Mouse (Mus musculus): Measurements from ENCODE around the gene Mpzl1. TPM values are rescaled to one million over a fixed set of nuclear protein-coding genes. Genes with fewer than 3 reads are reported as not detected.

The Mpzl1 gene
- polyA plus RNA-seq, 1 experiment from 2014 or later, result 159 TPM

DNA sequence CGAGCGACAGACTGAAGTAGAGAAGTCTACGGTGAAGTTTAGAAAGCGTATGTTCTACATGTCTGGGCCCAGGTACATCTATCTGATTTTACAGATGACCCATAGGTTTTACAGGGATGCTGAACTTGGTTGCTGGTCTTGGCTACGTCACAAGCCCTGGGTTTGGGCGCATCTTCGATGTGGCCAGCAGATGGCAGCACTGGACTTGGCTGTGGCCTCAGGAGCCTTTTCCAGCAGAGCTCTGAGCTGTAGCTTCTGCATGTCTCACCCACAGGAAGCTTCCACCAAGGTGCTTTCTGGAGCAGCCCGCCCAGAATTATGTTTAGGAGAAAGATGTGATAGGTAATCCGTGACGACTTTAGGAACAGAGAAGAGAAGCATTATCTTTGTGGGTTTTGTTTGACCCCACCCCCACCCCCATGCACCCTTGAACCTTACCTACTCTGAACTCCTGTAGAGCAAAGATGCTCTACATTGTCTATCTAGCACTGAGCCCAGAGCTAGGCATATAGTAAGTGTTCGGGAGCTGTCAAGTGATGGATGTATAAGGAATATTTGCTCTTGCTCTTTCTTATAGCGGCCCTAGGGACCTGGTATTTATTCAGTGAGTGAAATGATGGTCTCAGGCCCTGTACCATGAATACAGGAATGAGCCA lies 50.7 kb downstream of the Mpzl1 start:
- Histone ChIP-seq H3K9me3 (replicated peaks; ENCODE audit: control insufficient read depth, low read length) (no peaks in the 10 kb centered on the region), H3K27ac (ENCODE audit: low read depth, low read length) (no peak overlapping the region), H3K36me3 (ENCODE audit: control insufficient read depth, insufficient read depth, low read length) (no peaks in the 10 kb centered on the region), H3K4me2 (ENCODE audit: low read length) (no peak overlapping the region), H3K4me1 (ENCODE audit: control insufficient read depth, insufficient read depth, low read length) (no peaks in the 10 kb centered on the region), H3K4me3 (ENCODE audit: low read depth, low read length) (no peak overlapping the region), H3K9ac (ENCODE audit: low read length) (no peak overlapping the region), H3K27me3 (replicated peaks; ENCODE audit: control insufficient read depth, insufficient read depth, low read length) (no peaks in the 10 kb centered on the region)
- 32% methylated on average over 12 of the region's 12 CpGs for WGBS
- ATAC-seq, result peak; percentile 81
- peak; percentile 91 for DNase-seq (ENCODE audit: low spot score)

DNA sequence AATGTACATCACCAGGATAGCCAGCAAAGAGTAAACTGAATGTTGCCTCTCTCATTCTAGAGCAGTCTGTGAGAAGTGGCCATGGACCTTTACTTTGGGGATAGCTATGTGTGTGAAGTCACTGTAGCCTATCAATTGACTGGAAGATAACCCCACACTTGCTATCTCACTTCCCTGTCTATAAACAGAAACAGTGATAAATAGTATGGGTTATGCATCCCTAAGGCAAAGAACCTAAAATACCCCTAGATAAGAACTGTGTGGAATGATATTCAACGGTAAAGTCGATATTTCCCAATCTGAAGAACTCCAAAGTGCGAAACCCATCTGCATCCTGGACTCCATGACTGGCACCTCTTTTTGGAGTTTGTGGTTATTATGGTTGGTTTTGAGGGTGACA lies 53.1 kb downstream of the Mpzl1 start:
- no peak overlapping the region for H3K27ac ChIP-seq (ENCODE audit: low read depth, low read length)
- no peak overlapping the region for H3K9ac ChIP-seq (ENCODE audit: low read length)
- no peaks in the 10 kb centered on the region for H3K9me3 ChIP-seq (replicated peaks; ENCODE audit: control insufficient read depth, low read length)
- no peaks in the 10 kb centered on the region for H3K27me3 ChIP-seq (replicated peaks; ENCODE audit: control insufficient read depth, insufficient read depth, low read length)
- no peaks in the 10 kb centered on the region for H3K36me3 ChIP-seq (ENCODE audit: control insufficient read depth, insufficient read depth, low read length)
- no peak overlapping the region for H3K4me2 ChIP-seq (ENCODE audit: low read length)
- H3K4me1 ChIP-seq (ENCODE audit: control insufficient read depth, insufficient read depth, low read length), result no peaks in the 10 kb centered on the region
- H3K4me3 ChIP-seq (ENCODE audit: low read depth, low read length), result no peak overlapping the region
- DNase-seq (ENCODE audit: low spot score), result no peak
- no peak for ATAC-seq
- WGBS, result 96% methylated on average over 3 of the region's 3 CpGs

DNA sequence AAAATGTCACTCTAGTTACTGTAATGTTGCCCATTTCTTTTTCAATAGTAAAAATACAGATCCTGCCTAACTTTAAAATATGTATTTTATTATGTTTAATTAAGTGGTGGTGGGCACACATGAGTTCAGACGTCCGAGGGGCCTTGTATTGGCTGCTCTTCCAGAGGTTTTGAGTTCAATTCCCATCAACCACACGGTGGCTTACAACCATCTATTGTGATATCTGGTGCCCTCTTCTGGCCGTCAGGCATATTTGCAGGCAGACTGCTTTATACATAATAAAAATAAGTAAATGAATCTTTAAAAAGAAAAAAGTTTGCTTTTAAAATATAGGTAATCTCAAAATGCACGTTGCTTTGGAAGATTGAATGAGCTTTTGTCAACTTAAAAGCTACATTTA lies 55.0 kb downstream of the Mpzl1 start:
- DNase-seq (ENCODE audit: low spot score) (peak; percentile 29), ATAC-seq (no peak)
- no peak overlapping the region for H3K27ac ChIP-seq (ENCODE audit: low read depth, low read length)
- WGBS, result 53% methylated on average over 5 of the region's 5 CpGs
- no peaks in the 10 kb centered on the region for H3K36me3 ChIP-seq (ENCODE audit: control insufficient read depth, insufficient read depth, low read length)
- no peak overlapping the region for H3K4me3 ChIP-seq (ENCODE audit: low read depth, low read length)
- H3K4me2 ChIP-seq (ENCODE audit: low read length), result no peak overlapping the region
- H3K4me1 ChIP-seq (ENCODE audit: control insufficient read depth, insufficient read depth, low read length), result no peaks in the 10 kb centered on the region
- H3K9me3 ChIP-seq (replicated peaks; ENCODE audit: control insufficient read depth, low read length), result no peaks in the 10 kb centered on the region
- no peaks in the 10 kb centered on the region for H3K27me3 ChIP-seq (replicated peaks; ENCODE audit: control insufficient read depth, insufficient read depth, low read length)
- H3K9ac ChIP-seq (ENCODE audit: low read length), result no peak overlapping the region

DNA sequence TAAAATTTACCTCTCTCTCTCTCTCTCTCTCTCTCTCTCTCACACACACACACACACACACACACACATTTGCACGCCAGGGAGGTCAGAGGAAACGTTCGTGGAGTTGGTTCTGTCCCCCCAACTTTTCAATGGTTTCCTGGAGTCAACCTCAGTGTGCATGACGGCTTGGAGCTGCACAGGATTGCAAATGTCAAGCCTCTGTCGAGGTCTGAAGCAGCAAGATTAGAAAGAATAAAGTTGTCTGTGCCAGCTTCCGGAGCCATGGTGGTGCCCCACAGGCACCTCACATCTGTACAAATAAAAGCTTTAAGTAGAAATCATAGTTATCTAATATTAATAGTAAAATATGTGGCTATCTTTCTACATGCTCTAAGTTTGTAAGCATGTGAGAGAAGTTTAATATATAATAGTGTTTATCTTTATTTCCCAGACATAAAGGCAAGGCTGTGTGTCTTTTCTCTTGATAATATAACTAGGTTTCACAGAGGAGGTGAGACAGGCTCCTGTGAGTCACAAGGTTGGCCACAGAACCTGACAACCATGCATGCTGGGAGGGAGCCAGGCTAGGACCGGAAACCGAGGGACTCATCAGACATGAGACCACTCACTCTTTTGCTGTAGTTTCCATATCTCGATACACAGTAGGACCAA lies 57.8 kb downstream of the Mpzl1 start:
- ATAC-seq, result no peak

DNA sequence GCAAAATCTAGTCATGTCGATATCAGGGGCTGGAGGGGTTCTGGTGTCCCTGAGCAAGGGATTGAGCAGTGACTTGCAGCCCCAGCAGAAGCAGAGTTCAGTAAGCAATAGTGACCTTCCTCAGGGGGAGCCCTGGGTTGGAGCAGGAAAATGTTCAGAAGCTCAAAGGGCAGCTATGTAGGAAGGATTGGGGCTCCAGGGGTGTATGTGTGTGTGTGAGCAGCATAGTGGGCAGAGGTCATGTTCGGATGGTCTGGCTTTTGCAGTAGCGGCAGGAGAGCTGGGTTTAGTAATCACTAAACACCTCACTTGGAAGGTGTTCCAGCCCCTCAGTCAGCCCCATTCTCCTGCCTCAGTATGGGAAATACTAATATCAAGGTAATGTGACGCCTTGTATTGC lies 58.3 kb downstream of the Mpzl1 start:
- no peak overlapping the region for H3K9ac ChIP-seq (ENCODE audit: low read length)
- H3K4me2 ChIP-seq (ENCODE audit: low read length), result no peak overlapping the region
- 77% methylated on average over 4 of the region's 4 CpGs for WGBS
- no peak overlapping the region for H3K27ac ChIP-seq (ENCODE audit: low read depth, low read length)
- no peak for ATAC-seq
- no peaks in the 10 kb centered on the region for H3K36me3 ChIP-seq (ENCODE audit: control insufficient read depth, insufficient read depth, low read length)
- no peak for DNase-seq (ENCODE audit: low spot score)
- H3K4me3 ChIP-seq (ENCODE audit: low read depth, low read length), result no peak overlapping the region
- no peaks in the 10 kb centered on the region for H3K27me3 ChIP-seq (replicated peaks; ENCODE audit: control insufficient read depth, insufficient read depth, low read length)
- no peaks in the 10 kb centered on the region for H3K4me1 ChIP-seq (ENCODE audit: control insufficient read depth, insufficient read depth, low read length)
- H3K9me3 ChIP-seq (replicated peaks; ENCODE audit: control insufficient read depth, low read length), result no peaks in the 10 kb centered on the region

More for the DNA sequence above, 57.8 kb downstream of the Mpzl1 start:
- no peak overlapping the region for H3K27ac ChIP-seq (ENCODE audit: low read depth, low read length)
- H3K9me3 ChIP-seq (replicated peaks; ENCODE audit: control insufficient read depth, low read length), result no peaks in the 10 kb centered on the region
- no peaks in the 10 kb centered on the region for H3K27me3 ChIP-seq (replicated peaks; ENCODE audit: control insufficient read depth, insufficient read depth, low read length)
- WGBS, result 87% methylated on average over 9 of the region's 9 CpGs
- H3K4me2 ChIP-seq (ENCODE audit: low read length), result no peak overlapping the region
- no peaks in the 10 kb centered on the region for H3K4me1 ChIP-seq (ENCODE audit: control insufficient read depth, insufficient read depth, low read length)
- DNase-seq (ENCODE audit: low spot score), result no peak
- no peak overlapping the region for H3K9ac ChIP-seq (ENCODE audit: low read length)
- no peaks in the 10 kb centered on the region for H3K36me3 ChIP-seq (ENCODE audit: control insufficient read depth, insufficient read depth, low read length)
- H3K4me3 ChIP-seq (ENCODE audit: low read depth, low read length), result no peak overlapping the region

DNA sequence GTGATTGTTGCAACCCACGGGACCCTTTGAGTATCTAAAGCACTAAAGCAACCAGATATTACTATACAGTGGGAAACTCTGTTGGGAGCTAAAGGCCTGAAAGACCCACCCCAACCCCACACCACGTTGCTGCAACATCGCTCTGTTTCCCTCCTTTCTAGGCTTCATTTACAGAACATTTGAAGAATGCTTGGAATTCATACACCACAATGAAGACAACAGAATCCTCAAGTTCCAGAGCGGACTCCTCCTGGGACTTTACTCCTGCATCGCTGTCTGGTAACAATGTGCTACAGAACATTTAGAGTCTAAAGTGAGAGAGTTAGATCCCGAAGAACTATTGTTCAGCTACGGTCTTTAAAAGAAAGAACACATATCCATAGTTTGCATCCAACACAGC lies 66.9 kb downstream of the Mpzl1 start:
- H3K27ac ChIP-seq (ENCODE audit: low read depth, low read length), result no peak overlapping the region

DNA sequence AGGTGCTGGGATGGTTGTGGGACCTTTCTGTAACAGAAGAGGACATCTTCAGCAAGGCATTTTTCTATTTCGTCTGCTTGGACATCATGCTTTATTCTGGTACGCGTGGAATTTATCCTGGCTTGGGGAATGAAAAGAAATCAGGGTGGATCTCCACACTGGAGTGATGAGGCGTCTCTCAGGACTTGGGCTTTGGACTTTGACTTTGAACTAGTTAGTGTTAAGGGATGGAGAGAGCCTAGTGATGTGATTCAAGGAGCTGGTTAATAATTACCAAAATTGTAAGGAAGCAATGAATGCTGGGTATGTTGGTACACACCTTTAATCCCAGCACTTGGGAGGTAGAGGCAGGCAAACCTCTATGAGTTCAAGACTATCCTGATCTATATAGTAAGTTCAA lies 69.1 kb downstream of the Mpzl1 start:
- Histone ChIP-seq H3K27ac (ENCODE audit: low read depth, low read length) (no peak overlapping the region), H3K4me2 (ENCODE audit: low read length) (no peak overlapping the region), H3K9me3 (replicated peaks; ENCODE audit: control insufficient read depth, low read length) (no peaks in the 10 kb centered on the region), H3K9ac (ENCODE audit: low read length) (no peak overlapping the region), H3K36me3 (ENCODE audit: control insufficient read depth, insufficient read depth, low read length) (no peaks in the 10 kb centered on the region), H3K27me3 (replicated peaks; ENCODE audit: control insufficient read depth, insufficient read depth, low read length) (no peaks in the 10 kb centered on the region), H3K4me3 (ENCODE audit: low read depth, low read length) (no peak overlapping the region), H3K4me1 (ENCODE audit: control insufficient read depth, insufficient read depth, low read length) (no peaks in the 10 kb centered on the region)
- WGBS, result 94% methylated on average over 4 of the region's 4 CpGs
- DNase-seq (ENCODE audit: low spot score) (no peak), ATAC-seq (no peak)

More for the DNA sequence above, 66.9 kb downstream of the Mpzl1 start:
- Histone ChIP-seq H3K4me2 (ENCODE audit: low read length) (no peak overlapping the region), H3K9ac (ENCODE audit: low read length) (no peak overlapping the region), H3K4me1 (ENCODE audit: control insufficient read depth, insufficient read depth, low read length) (no peaks in the 10 kb centered on the region), H3K27me3 (replicated peaks; ENCODE audit: control insufficient read depth, insufficient read depth, low read length) (no peaks in the 10 kb centered on the region), H3K36me3 (ENCODE audit: control insufficient read depth, insufficient read depth, low read length) (no peaks in the 10 kb centered on the region), H3K4me3 (ENCODE audit: low read depth, low read length) (no peak overlapping the region), H3K9me3 (replicated peaks; ENCODE audit: control insufficient read depth, low read length) (no peaks in the 10 kb centered on the region)
- ATAC-seq (no peak), DNase-seq (ENCODE audit: low spot score) (no peak)
- WGBS, result 80% methylated on average over 7 of the region's 7 CpGs

DNA sequence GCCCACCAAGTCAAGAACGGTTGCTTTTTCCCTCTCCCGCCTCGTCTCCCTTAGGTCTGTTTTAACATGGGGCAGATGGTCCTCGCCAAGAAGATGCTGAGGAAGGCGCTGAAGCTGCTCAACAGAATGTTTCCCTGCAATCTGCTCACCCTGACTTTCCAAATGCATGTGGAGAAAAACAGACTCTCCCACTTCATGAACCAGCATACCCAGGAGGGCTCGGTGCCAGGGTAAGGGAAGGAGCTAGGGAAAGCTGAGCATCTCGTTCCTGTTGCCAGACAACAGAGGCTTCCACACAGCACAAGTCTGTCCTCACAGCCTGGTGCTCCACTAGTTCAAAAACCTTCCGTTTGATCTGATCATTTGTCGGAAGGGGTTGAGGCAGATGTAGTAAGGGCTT lies 75.3 kb downstream of the Mpzl1 start:
- no peak overlapping the region for H3K9ac ChIP-seq (ENCODE audit: low read length)
- H3K4me3 ChIP-seq (ENCODE audit: low read depth, low read length), result no peak overlapping the region
- H3K36me3 ChIP-seq (ENCODE audit: control insufficient read depth, insufficient read depth, low read length), result no peaks in the 10 kb centered on the region
- ATAC-seq (peak; percentile 60; the same call in 1 of the 2 replicates), DNase-seq (ENCODE audit: low spot score) (peak; percentile 63)
- no peaks in the 10 kb centered on the region for H3K27me3 ChIP-seq (replicated peaks; ENCODE audit: control insufficient read depth, insufficient read depth, low read length)
- no peaks in the 10 kb centered on the region for H3K4me1 ChIP-seq (ENCODE audit: control insufficient read depth, insufficient read depth, low read length)
- 78% methylated on average over 9 of the region's 9 CpGs for WGBS
- no peak overlapping the region for H3K4me2 ChIP-seq (ENCODE audit: low read length)
- H3K27ac ChIP-seq (ENCODE audit: low read depth, low read length), result no peak overlapping the region
- H3K9me3 ChIP-seq (replicated peaks; ENCODE audit: control insufficient read depth, low read length), result no peaks in the 10 kb centered on the region

DNA sequence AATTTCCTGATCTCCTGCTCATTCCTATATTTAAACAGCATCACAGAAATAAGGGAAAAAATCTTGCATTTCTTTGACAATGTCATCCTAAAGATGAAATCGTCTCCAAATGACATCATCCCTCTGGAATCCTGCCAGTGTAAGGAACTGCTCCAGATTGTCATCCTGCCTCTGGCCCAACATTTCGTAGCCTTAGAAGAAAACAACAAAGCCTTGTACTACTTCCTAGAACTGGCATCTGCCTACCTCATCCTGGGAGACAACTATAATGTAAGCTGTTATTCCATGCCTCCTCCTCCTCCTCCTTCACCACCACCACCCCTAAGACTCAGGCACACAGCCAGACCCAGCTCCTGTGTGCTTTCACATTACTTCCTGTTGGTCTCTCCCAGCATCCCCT lies 77.6 kb downstream of the Mpzl1 start:
- Histone ChIP-seq H3K9me3 (replicated peaks; ENCODE audit: control insufficient read depth, low read length) (no peaks in the 10 kb centered on the region), H3K4me1 (ENCODE audit: control insufficient read depth, insufficient read depth, low read length) (no peaks in the 10 kb centered on the region), H3K4me3 (ENCODE audit: low read depth, low read length) (no peak overlapping the region), H3K9ac (ENCODE audit: low read length) (no peak overlapping the region), H3K4me2 (ENCODE audit: low read length) (no peak overlapping the region), H3K36me3 (ENCODE audit: control insufficient read depth, insufficient read depth, low read length) (no peaks in the 10 kb centered on the region), H3K27ac (ENCODE audit: low read depth, low read length) (no peak overlapping the region), H3K27me3 (replicated peaks; ENCODE audit: control insufficient read depth, insufficient read depth, low read length) (no peaks in the 10 kb centered on the region)
- WGBS, result 42% methylated on average over 2 of the region's 2 CpGs
- DNase-seq (ENCODE audit: low spot score), result peak; percentile 25
- ATAC-seq, result no peak
